Mouse (Mus musculus) cerebellum, adult 2 months (tissue): Measurements from ENCODE around the gene Itgb5. TPM values are rescaled to one million over a fixed set of nuclear protein-coding genes. Genes with fewer than 3 reads are reported as not detected.

ENCODE experiments used
- DNase-seq, 2 experiments: peaks; one replicate each; pipeline ENCODE4 v3.0.0; 2021
- H3K27ac ChIP-seq: fragments of 200-500 bp; 2 replicates; pipeline ENCODE4 v1.5.1; 2012; ENCODE audit warnings: low read length, control low read depth, inconsistent platforms; ENCODE audit not compliant: insufficient read depth
- H3K27me3 ChIP-seq: fragments of 200-500 bp; 2 replicates; pipeline ENCODE4 v1.6.1; 2012; ENCODE audit warnings: inconsistent platforms, mild to moderate bottlenecking, low read length, moderate library complexity; ENCODE audit not compliant: control insufficient read depth, insufficient read depth
- H3K4me1 ChIP-seq: fragments of 200-500 bp; 2 replicates; pipeline ENCODE4 v1.6.1; 2011; ENCODE audit warnings: low read length; ENCODE audit not compliant: control insufficient read depth, insufficient read depth
- H3K4me3 ChIP-seq: fragments of 200-500 bp; replicated peaks from 2 replicates; pipeline ENCODE3; 2011; ENCODE audit warnings: mild to moderate bottlenecking, low read depth, low read length, control low read depth; ENCODE audit not compliant: insufficient read depth
- CTCF ChIP-seq: fragments of 200-500 bp; IDR thresholded peaks from 2 replicates; pipeline ENCODE4 v1.5.1; 2011; ENCODE audit warnings: low read depth, mild to moderate bottlenecking, control low read depth, low read length, moderate library complexity, borderline replicate concordance; ENCODE audit not compliant: insufficient read depth
- POLR2A ChIP-seq: fragments of 200-500 bp; IDR thresholded peaks from 2 replicates; pipeline ENCODE4 v1.6.1; 2011; ENCODE audit warnings: low read length, control low read depth, borderline replicate concordance; ENCODE audit not compliant: insufficient read depth
- WGBS: fragments of 180-500 bp; shearing (Covaris S2); methylation state at CpG from one replicate; pipeline ENCODE4 v1.1.7; 2018; 5-methylcytosine and 5-hydroxymethylcytosine counted together
- polyA plus RNA-seq: library from polyadenylated mRNA; depleted of rRNA; stranded (reverse); fragments of >200 nt; gene quantifications from 2 replicates; pipeline ENCODE4 v1.2.3, GENCODE M21; 2012

The Itgb5 gene
- polyA plus RNA-seq, 1 experiment, result 59.0 TPM

DNA sequence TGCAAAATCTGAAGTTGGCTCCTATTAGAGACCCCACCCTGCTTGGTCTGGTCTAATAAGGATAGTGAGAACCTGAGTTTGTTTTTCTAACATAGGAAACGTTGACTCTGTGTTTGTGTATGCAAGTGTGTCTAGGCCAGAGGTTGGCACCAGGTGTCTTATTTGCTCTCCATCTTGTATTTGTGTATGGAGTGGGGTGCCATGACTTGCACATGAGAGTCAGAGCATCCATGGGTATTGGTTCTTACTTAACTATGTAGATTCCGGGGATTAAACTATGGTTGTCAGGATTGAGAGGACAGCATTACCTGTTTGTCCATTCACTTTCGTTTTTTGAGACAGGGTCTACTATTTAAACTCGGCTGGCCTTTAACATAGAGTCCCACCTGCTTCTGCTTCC lies 123.5 kb downstream of the Itgb5 start:
- 88% methylated on average over 4 of the region's 4 CpGs for WGBS

DNA sequence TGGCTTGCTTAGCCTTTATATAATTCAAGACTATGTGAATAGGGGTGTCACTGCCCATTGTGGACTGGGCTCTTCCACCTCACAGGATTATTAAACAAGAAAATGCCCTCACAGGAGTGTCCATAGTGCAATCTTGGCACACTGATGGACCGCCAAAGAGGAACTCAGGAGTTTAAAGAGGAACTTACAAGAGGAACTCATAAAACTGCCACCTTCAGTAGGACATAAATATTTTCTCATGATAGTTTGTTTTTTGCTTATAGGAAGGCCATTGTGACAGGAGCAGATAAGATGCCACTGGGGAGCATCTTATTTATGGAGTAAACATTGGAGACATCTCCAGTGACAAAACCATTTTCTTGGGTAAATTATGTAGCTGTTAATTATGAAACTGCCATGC lies 125.3 kb downstream of the Itgb5 start:
- WGBS, result 93% methylated on average over 1 of the region's 1 CpGs
- no peak for TF ChIP-seq POLR2A
- TF ChIP-seq CTCF, result no peak

More for the DNA sequence above, 123.5 kb downstream of the Itgb5 start:
- no peaks in the 10 kb centered on the region for H3K27me3 ChIP-seq
- no peak overlapping the region for H3K27ac ChIP-seq
- H3K4me3 ChIP-seq, result no peak overlapping the region
- no peak for TF ChIP-seq CTCF
- no peak for TF ChIP-seq POLR2A
- H3K4me1 ChIP-seq, result peaks cover 3% of the 10 kb centered on the region; the same call in 1 of the 2 replicates
- DNase-seq, result no peak

GRCm38 (mm10) chr16:33963509-33963908 lies 134.0 kb downstream of the Itgb5 start:
- DNase-seq, result no peak
- TF ChIP-seq POLR2A (no peak), CTCF (no peak)
- Histone ChIP-seq H3K4me3 (no peak overlapping the region), H3K27me3 (no peaks in the 10 kb centered on the region), H3K4me1 (0 out of 2 replicates have a peak, but pooled peaks cover 3% of the 10 kb centered on the region), H3K27ac (no peak overlapping the region)
- WGBS, result 85% methylated on average over 6 of the region's 6 CpGs

More for the DNA sequence above, 125.3 kb downstream of the Itgb5 start:
- Histone ChIP-seq H3K4me1 (no peaks in the 10 kb centered on the region), H3K4me3 (no peak overlapping the region), H3K27ac (no peak overlapping the region), H3K27me3 (no peaks in the 10 kb centered on the region)
- no peak for DNase-seq

DNA sequence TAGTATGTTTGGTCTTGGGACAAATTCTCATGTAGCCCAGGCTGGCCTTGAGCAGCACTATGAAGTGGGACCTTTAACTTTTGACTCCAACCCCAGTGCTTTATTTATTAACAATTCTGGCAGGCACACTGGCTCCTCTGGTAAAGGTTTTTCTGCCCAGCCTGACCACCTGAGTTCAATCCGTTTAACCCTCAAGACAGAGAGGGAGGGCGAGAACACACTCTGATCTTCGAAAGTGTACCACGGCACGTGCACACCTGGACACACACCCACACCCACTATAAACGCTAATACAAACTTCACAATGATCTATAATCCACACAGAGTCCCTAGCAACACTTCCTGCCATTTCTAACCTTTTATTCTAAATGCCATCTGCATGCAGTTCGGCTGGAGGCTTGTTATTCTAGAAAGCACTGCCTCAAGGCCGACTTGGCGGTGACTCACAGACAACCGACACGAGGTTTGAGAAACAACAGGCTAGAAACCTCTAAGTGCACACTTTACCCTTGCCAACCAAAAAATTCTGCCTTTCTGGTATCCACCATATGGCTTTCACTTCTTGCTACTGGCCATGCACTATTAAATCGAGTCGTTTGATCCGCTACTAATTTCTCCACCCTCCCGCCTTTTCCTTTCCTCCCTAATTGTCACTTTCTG lies 136.5 kb downstream of the Itgb5 start:
- no peak for TF ChIP-seq POLR2A
- TF ChIP-seq CTCF, result no peak
- peak overlapping the region; percentile 97 for H3K4me3 ChIP-seq
- 0 out of 2 replicates have a peak, but pooled peaks cover 3% of the 10 kb centered on the region for H3K4me1 ChIP-seq
- H3K27me3 ChIP-seq, result no peaks in the 10 kb centered on the region
- H3K27ac ChIP-seq, result no peak overlapping the region
- 13% methylated on average over 15 of the region's 15 CpGs for WGBS
- peak in 1 of 2 experiments; percentile 30 for DNase-seq

- TF ChIP-seq POLR2A, result peak; percentile 69
- no peak for TF ChIP-seq CTCF
- no peaks in the 10 kb centered on the region for H3K27me3 ChIP-seq
- DNase-seq, result peak; percentile 80 to 87
- 0 out of 2 replicates have a peak, but pooled peaks cover 3% of the 10 kb centered on the region for H3K4me1 ChIP-seq
- peak within 1 kb of the TSS; percentile 29; the same call in 1 of the 2 replicates for H3K27ac ChIP-seq
- 1% methylated on average over 44 of the region's 44 CpGs for WGBS
- peak within 1 kb of the TSS; percentile 97 for H3K4me3 ChIP-seq
Observed at GRCm38 (mm10) chr16:33966538-33967282, 137.2 kb downstream of the Itgb5 start, which contains the start of gene Umps. Gene Umps (minus strand): TSS chr16:33967038.

DNA sequence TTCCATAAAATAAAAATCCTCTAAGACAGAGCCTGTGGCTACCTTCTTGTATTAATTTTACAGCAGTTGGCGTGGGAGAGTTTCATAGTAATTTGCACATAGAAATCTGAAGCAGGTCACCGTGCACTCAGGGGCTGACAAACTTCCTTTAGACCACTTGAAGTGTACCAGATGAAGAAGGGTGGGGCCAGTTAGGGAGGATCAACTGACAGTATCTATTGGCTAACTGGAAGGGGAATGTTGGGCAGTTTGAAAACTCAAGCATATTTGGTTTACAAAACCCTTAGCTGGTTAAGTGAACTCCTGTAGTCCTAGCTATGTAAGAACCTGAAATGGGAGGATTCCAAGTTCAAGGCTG lies 137.8 kb downstream of the Itgb5 start:
- WGBS, result 58% methylated on average over 2 of the region's 2 CpGs
- DNase-seq, result no peak
- Histone ChIP-seq H3K4me3 (peak overlapping the region; percentile 97), H3K4me1 (0 out of 2 replicates have a peak, but pooled peaks cover 3% of the 10 kb centered on the region), H3K27ac (no peak overlapping the region), H3K27me3 (no peaks in the 10 kb centered on the region)
- TF ChIP-seq CTCF, result no peak
- TF ChIP-seq POLR2A, result no peak

DNA sequence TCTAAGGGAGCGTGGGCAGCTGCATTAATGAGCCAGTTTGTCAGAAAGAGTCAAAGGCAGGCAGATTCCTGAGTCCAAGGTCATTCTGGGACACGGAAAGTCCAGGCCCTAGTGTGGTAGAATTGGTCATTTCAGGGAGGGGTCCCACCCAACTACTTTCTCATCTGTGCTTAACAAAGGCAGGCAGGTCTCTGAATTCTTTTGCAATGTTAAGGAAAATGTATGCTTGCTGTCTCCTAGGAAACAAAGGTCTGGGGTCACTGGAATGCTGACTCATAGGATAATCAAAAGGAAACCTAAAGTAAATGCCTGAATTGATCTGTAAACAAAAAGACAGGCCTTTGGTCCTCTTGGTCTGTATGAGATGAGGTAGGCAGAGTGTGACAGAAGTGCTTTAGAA lies 150.4 kb downstream of the Itgb5 start:
- TF ChIP-seq POLR2A, result no peak
- no peak for TF ChIP-seq CTCF
- Histone ChIP-seq H3K27me3 (no peaks in the 10 kb centered on the region), H3K4me1 (no peaks in the 10 kb centered on the region), H3K27ac (no peak overlapping the region), H3K4me3 (no peak overlapping the region)
- WGBS, result 75% methylated on average over 2 of the region's 2 CpGs
- no peak for DNase-seq

GRCm38 (mm10) chr16:33983712-33984111 lies 154.2 kb downstream of the Itgb5 start:
- Histone ChIP-seq H3K27me3 (no peaks in the 10 kb centered on the region), H3K4me3 (no peak overlapping the region), H3K4me1 (no peaks in the 10 kb centered on the region), H3K27ac (no peak overlapping the region)
- TF ChIP-seq CTCF (no peak), POLR2A (no peak)
- WGBS, result 98% methylated on average over 6 of the region's 6 CpGs
- DNase-seq, result no peak
